Mouse (Mus musculus): ENCODE measurements around the gene Pigv.

GRCm38 (mm10) chr4:133634043-133634410, 38.4 kb downstream of the Pigv start:
- TF ChIP-seq USF1 (IDR thresholded peaks at IDR 0.05; ENCODE audit: low read depth, low read length) (no peak), JUND (IDR thresholded peaks at IDR 0.05; ENCODE audit: low read depth, low read length) (no peak), USF2 (IDR thresholded peaks at IDR 0.05; ENCODE audit: borderline replicate concordance in 1 of 2, insufficient read depth in 1 of 2, low read depth in 1 of 2, low read length in 2 of 2) (no peak), ZMIZ1 (IDR thresholded peaks at IDR 0.05; ENCODE audit: low read depth, low read length) (no peak), MXI1 (IDR thresholded peaks at IDR 0.05; ENCODE audit: low read depth, low read length) (no peak), TAL1 (IDR thresholded peaks at IDR 0.05; ENCODE audit: low read length) (no peak)
